Mouse (Mus musculus): ENCODE data around the gene Tuba4a.

Gene Tuba4a

GRCm38 (mm10) chr1:75210136-75211087 is 9.3 kb downstream of the Tuba4a start, which contains the start of the genes Glb1l and Stk16:
Gene Glb1l, minus strand, starts transcription at chr1:75210813.
Gene Stk16, plus strand, starts transcription at chr1:75210838.
- DNase-seq = peak; percentile 96

GRCm38 (mm10) chr1:75208967-75209678 is 10.5 kb downstream of the Tuba4a start:
- peak; percentile 61 for DNase-seq

GRCm38 (mm10) chr1:75201236-75201635 is 18.4 kb downstream of the Tuba4a start:
- no peak for DNase-seq

- peak; percentile 47 for DNase-seq
These were observed 27.2 kb downstream of the Tuba4a start for GRCm38 (mm10) chr1:75192452-75192851.

- peak; percentile 96 for DNase-seq
These were observed 27.9 kb downstream of the Tuba4a start, which contains the start of the genes Ankzf1 and Atg9a for GRCm38 (mm10) chr1:75191622-75192402. Gene Ankzf1, plus strand, starts transcription at chr1:75192151. Gene Atg9a, minus strand, starts transcription at chr1:75192196.

- no peak for DNase-seq
These were observed 28.4 kb downstream of the Tuba4a start for GRCm38 (mm10) chr1:75191258-75191621.

- no peak for DNase-seq
These were observed 29.1 kb downstream of the Tuba4a start for GRCm38 (mm10) chr1:75190577-75190976.

GRCm38 (mm10) chr1:75187914-75188483 is 31.7 kb downstream of the Tuba4a start:
- DNase-seq = no peak

GRCm38 (mm10) chr1:75187126-75187525 is 32.5 kb downstream of the Tuba4a start:
- DNase-seq = no peak

- no peak for DNase-seq
These were observed 34.2 kb downstream of the Tuba4a start for GRCm38 (mm10) chr1:75185495-75185894.

GRCm38 (mm10) chr1:75182160-75182559 is 37.5 kb downstream of the Tuba4a start:
- no peak for DNase-seq

GRCm38 (mm10) chr1:75181377-75181870 is 38.2 kb downstream of the Tuba4a start:
- no peak for DNase-seq

- DNase-seq = no peak
These were observed 38.9 kb downstream of the Tuba4a start for GRCm38 (mm10) chr1:75180741-75181140.

- DNase-seq = peak; percentile 96
These were observed 39.5 kb downstream of the Tuba4a start, which contains the start of gene Abcb6 for GRCm38 (mm10) chr1:75180105-75180590. Gene Abcb6, minus strand, starts transcription at chr1:75180392.

GRCm38 (mm10) chr1:75179334-75180104 is 40.1 kb downstream of the Tuba4a start:
- DNase-seq = peak; percentile 2

GRCm38 (mm10) chr1:75168472-75169464 is 50.9 kb downstream of the Tuba4a start, which contains the start of gene Zfand2b:
Gene Zfand2b, plus strand, starts transcription at chr1:75168646.
- peak; percentile 97 for DNase-seq

- no peak for DNase-seq
These were observed 51.6 kb downstream of the Tuba4a start for GRCm38 (mm10) chr1:75168093-75168471.
